Mouse (Mus musculus): ENCODE data around the gene Fam76b. TPM values are rescaled to one million over a fixed set of nuclear protein-coding genes. Genes with fewer than 3 reads are reported as not detected.
A peak's percentile ranks its signal among the peaks of the same experiment; 100 is the strongest.

The Fam76b gene
- total and polyA plus RNA-seq, 2 experiments from 2014 or later: 14.0 to 24.9 TPM

DNA sequence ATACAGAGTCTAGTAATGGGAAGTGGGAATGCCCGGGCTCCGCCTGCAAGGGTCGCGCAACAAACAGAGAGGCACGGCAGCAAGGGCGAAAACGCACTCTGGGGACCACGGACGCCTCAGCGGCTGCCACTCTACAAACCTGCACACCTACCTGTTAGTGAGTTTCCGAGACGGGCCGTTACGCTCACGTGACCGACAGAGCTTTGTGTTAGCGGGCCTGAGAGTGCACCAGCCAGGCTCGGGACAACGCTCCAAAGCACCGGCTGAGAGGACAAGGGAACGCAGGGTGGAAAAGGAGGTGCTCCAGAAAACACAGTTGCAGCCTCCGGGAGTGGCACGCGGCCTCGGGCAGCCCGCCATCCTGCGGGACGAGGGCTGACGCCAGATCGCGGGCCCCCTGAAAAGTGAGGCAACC is 1.1 kb upstream of the Fam76b start:
- Histone ChIP-seq H3K9me3 (ENCODE audit: low read length) (no peaks in the 10 kb centered on the region), H3K9ac (replicated peaks; ENCODE audit: low read length, poor library complexity, severe bottlenecking) (peak overlapping the region; percentile 85), H3K4me2 (ENCODE audit: low read depth, low read length, poor library complexity, severe bottlenecking) (peak overlapping the region; percentile 75), H3K4me3 (ENCODE audit: low read depth, low read length) (peak overlapping the region; percentile 70), H3K27ac (ENCODE audit: low read depth, low read length) (peak overlapping the region; percentile 93), H3K27me3 (ENCODE audit: insufficient read depth, low read length) (no peaks in the 10 kb centered on the region), H3K36me3 (ENCODE audit: insufficient read depth, low read length) (peaks cover 5% of the 10 kb centered on the region; the same call in 1 of the 2 replicates), H3K4me1 (ENCODE audit: insufficient read depth, low read length) (0 out of 2 replicates have a peak, but pooled peaks cover 9% of the 10 kb centered on the region)
- DNase-seq (ENCODE audit: low spot score) (peak; percentile 51), ATAC-seq (ENCODE audit: low FRiP score) (peak; percentile 4)
- TF ChIP-seq CTCF (IDR thresholded peaks at IDR 0.05): no peak
- under 1% methylated on average over 31 of the region's 31 CpGs for WGBS

DNA sequence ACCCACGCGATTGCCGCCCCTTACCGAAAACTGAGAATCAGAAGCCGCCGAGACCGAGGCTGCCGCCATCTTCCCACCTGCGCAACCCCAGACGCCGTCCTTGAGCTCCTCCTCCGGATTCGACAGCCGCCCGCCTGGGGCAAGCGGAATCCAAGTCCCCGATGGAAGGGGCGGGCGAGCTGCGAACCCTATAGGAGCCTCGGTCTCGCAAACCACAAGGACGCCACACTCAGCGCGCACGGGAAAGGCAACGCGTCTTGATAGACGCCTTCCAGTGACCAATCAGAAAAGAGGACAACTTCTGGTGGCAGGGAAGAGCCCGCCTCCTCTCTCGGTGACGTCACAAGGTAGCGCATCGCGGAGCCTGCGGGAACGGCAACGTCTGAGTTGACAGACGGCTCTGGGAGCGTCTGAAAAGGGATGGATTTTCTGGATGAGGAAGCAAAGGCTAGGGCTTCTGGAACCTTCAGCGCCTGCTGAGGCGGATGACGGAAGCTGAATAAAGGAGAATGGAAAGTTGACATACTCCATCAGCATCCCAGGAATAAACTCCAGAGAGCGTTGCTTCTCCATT is 597 bp upstream of the Fam76b start, which contains the start of gene Cep57:
Cep57 (minus strand) TSS at position 276 of the 574 bp plus-strand sequence.
- Histone ChIP-seq H3K4me1 (ENCODE audit: insufficient read depth, low read length) (0 out of 2 replicates have a peak, but pooled peaks cover 9% of the 10 kb centered on the region), H3K27me3 (ENCODE audit: insufficient read depth, low read length) (no peaks in the 10 kb centered on the region), H3K27ac (ENCODE audit: low read depth, low read length) (peak within 1 kb of the TSS; percentile 97), H3K36me3 (ENCODE audit: insufficient read depth, low read length) (peaks cover 10% of the 10 kb centered on the region; the same call in 1 of the 2 replicates), H3K9ac (replicated peaks; ENCODE audit: low read length, poor library complexity, severe bottlenecking) (peak within 1 kb of the TSS; percentile 87), H3K4me2 (ENCODE audit: low read depth, low read length, poor library complexity, severe bottlenecking) (peak within 1 kb of the TSS; percentile 78), H3K4me3 (ENCODE audit: low read depth, low read length) (peak within 1 kb of the TSS; percentile 70), H3K9me3 (ENCODE audit: low read length) (no peaks in the 10 kb centered on the region)
- peak; percentile 99 for DNase-seq (ENCODE audit: low spot score)
- TF ChIP-seq CTCF (IDR thresholded peaks at IDR 0.05): no peak; the same call in 1 of the 2 replicates
- ATAC-seq (ENCODE audit: low FRiP score): peak; percentile 93
- under 1% methylated on average over 44 of the region's 44 CpGs for WGBS

- Histone ChIP-seq H3K9me3 (ENCODE audit: low read length) (no peaks in the 10 kb centered on the region), H3K36me3 (ENCODE audit: insufficient read depth, low read length) (peaks cover 17% of the 10 kb centered on the region), H3K4me2 (ENCODE audit: low read depth, low read length, poor library complexity, severe bottlenecking) (peak overlapping the region; percentile 78), H3K4me3 (ENCODE audit: low read depth, low read length) (peak overlapping the region; percentile 70), H3K27me3 (ENCODE audit: insufficient read depth, low read length) (no peaks in the 10 kb centered on the region), H3K9ac (replicated peaks; ENCODE audit: low read length, poor library complexity, severe bottlenecking) (peak overlapping the region; percentile 87), H3K27ac (ENCODE audit: low read depth, low read length) (peak overlapping the region; percentile 97), H3K4me1 (ENCODE audit: insufficient read depth, low read length) (0 out of 2 replicates have a peak, but pooled peaks cover 9% of the 10 kb centered on the region)
- peak; percentile 39; the same call in 1 of the 2 replicates for TF ChIP-seq CTCF (IDR thresholded peaks at IDR 0.05)
- peak; percentile 71 for DNase-seq (ENCODE audit: low spot score)
- WGBS: 0% methylated on average over 22 of the region's 23 CpGs
- ATAC-seq (ENCODE audit: low FRiP score): no peak; the same call in 1 of the 2 replicates
Observed at GRCm38 (mm10) chr9:13828087-13828441, 548 bp downstream of the Fam76b start.

GRCm38 (mm10) chr9:13835256-13835655 is 7.7 kb downstream of the Fam76b start:
- ATAC-seq (ENCODE audit: low FRiP score) (no peak), DNase-seq (ENCODE audit: low spot score) (no peak)
- Histone ChIP-seq H3K4me2 (ENCODE audit: low read depth, low read length, poor library complexity, severe bottlenecking) (no peak overlapping the region), H3K9me3 (ENCODE audit: low read length) (no peaks in the 10 kb centered on the region), H3K36me3 (ENCODE audit: insufficient read depth, low read length) (peaks cover 45% of the 10 kb centered on the region), H3K27me3 (ENCODE audit: insufficient read depth, low read length) (no peaks in the 10 kb centered on the region), H3K27ac (ENCODE audit: low read depth, low read length) (no peak overlapping the region), H3K4me1 (ENCODE audit: insufficient read depth, low read length) (no peaks in the 10 kb centered on the region), H3K9ac (replicated peaks; ENCODE audit: low read length, poor library complexity, severe bottlenecking) (no peak overlapping the region), H3K4me3 (ENCODE audit: low read depth, low read length) (no peak overlapping the region)
- TF ChIP-seq CTCF (IDR thresholded peaks at IDR 0.05): no peak
- WGBS: 87% methylated on average over 3 of the region's 3 CpGs

DNA sequence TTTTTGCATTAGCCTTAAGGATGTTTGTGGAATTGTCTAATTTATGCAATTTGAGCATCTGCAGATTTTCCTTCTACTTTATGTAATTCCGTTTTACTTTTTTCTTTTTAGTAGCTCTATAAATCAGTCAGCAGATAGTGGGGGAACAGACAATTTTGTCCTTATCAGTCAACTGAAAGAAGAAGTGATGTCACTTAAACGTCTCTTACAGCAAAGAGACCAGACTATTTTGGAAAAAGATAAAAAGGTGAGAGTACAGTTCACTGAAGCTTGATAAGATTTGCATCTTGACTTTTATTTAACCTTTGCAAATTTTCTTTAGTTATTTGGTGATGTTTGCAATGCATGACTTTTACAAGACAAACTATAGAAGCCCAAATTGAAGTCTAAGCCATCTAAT is 9.2 kb downstream of the Fam76b start:
- no peaks in the 10 kb centered on the region for H3K27me3 ChIP-seq (ENCODE audit: insufficient read depth, low read length)
- peaks cover 47% of the 10 kb centered on the region for H3K36me3 ChIP-seq (ENCODE audit: insufficient read depth, low read length)
- H3K9me3 ChIP-seq (ENCODE audit: low read length): no peaks in the 10 kb centered on the region
- H3K4me3 ChIP-seq (ENCODE audit: low read depth, low read length): no peak overlapping the region
- ATAC-seq (ENCODE audit: low FRiP score) (no peak), DNase-seq (ENCODE audit: low spot score) (no peak)
- no peak overlapping the region for H3K27ac ChIP-seq (ENCODE audit: low read depth, low read length)
- no peak overlapping the region for H3K9ac ChIP-seq (replicated peaks; ENCODE audit: low read length, poor library complexity, severe bottlenecking)
- H3K4me1 ChIP-seq (ENCODE audit: insufficient read depth, low read length): no peaks in the 10 kb centered on the region
- no peak overlapping the region for H3K4me2 ChIP-seq (ENCODE audit: low read depth, low read length, poor library complexity, severe bottlenecking)
- 91% methylated on average over 2 of the region's 2 CpGs for WGBS
- no peak for TF ChIP-seq CTCF (IDR thresholded peaks at IDR 0.05)

DNA sequence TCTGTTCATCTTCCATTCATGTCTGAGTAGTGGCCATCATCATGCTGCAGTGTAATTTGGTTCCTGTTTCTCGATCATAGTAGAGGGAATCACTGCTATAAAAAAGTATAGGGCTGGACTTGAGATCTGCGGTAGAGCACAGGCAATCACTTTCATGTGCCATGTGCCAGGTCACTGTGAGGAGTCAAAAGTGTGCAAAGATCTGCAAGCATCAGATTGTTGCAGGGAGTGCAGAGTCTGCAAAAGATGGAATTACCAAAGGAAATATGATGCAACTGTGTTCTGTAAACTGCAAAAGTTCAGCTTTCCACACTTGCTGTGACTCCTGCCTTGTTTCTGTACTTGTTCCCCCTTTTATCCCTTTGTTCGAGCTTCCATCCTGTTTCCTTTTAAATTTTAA is 20.1 kb downstream of the Fam76b start:
- no peaks in the 10 kb centered on the region for H3K9me3 ChIP-seq (ENCODE audit: low read length)
- H3K27ac ChIP-seq (ENCODE audit: low read depth, low read length): no peak overlapping the region
- no peaks in the 10 kb centered on the region for H3K4me1 ChIP-seq (ENCODE audit: insufficient read depth, low read length)
- H3K9ac ChIP-seq (replicated peaks; ENCODE audit: low read length, poor library complexity, severe bottlenecking): no peak overlapping the region
- 92% methylated on average over 3 of the region's 3 CpGs for WGBS
- DNase-seq (ENCODE audit: low spot score) (no peak), ATAC-seq (ENCODE audit: low FRiP score) (no peak)
- H3K27me3 ChIP-seq (ENCODE audit: insufficient read depth, low read length): no peaks in the 10 kb centered on the region
- TF ChIP-seq CTCF (IDR thresholded peaks at IDR 0.05): no peak
- H3K4me2 ChIP-seq (ENCODE audit: low read depth, low read length, poor library complexity, severe bottlenecking): no peak overlapping the region
- H3K4me3 ChIP-seq (ENCODE audit: low read depth, low read length): no peak overlapping the region
- H3K36me3 ChIP-seq (ENCODE audit: insufficient read depth, low read length): peaks cover 9% of the 10 kb centered on the region; the same call in 1 of the 2 replicates

Data from midbrain, postnatal 0 days (tissue).